Mouse (Mus musculus) urinary bladder, postnatal 14 days (tissue): ENCODE results near the gene Ltf.

Source experiments
- DNase-seq: peaks from one replicate; pipeline ENCODE4 v3.0.0; 2021; ENCODE audit warnings: low spot score

Ltf gene

GRCm38 (mm10) chr9:111039966-111040365 is 20.9 kb downstream of the Ltf start:
- no peak for DNase-seq

GRCm38 (mm10) chr9:111042266-111042665 is 23.2 kb downstream of the Ltf start:
- DNase-seq: no peak

- DNase-seq: no peak
These were observed 27.2 kb downstream of the Ltf start for GRCm38 (mm10) chr9:111046222-111046621.

- no peak for DNase-seq
These were observed 28.2 kb downstream of the Ltf start for GRCm38 (mm10) chr9:111047266-111047665.

GRCm38 (mm10) chr9:111048452-111048851 is 29.4 kb downstream of the Ltf start:
- no peak for DNase-seq

- no peak for DNase-seq
These were observed 35.9 kb downstream of the Ltf start for GRCm38 (mm10) chr9:111054923-111055322.

GRCm38 (mm10) chr9:111055800-111056518 is 36.9 kb downstream of the Ltf start:
- peak; percentile 16 for DNase-seq

GRCm38 (mm10) chr9:111056519-111056797 is 37.4 kb downstream of the Ltf start:
- DNase-seq: no peak

GRCm38 (mm10) chr9:111056798-111057543 is 37.9 kb downstream of the Ltf start, which contains the start of gene Ccrl2:
TSS of gene Ccrl2 (minus strand) at chr9:111057519.
- DNase-seq: peak; percentile 18

GRCm38 (mm10) chr9:111057544-111058370 is 38.7 kb downstream of the Ltf start:
- DNase-seq: no peak

GRCm38 (mm10) chr9:111058943-111059556 is 40.0 kb downstream of the Ltf start:
- DNase-seq: no peak

GRCm38 (mm10) chr9:111062840-111063239 is 43.8 kb downstream of the Ltf start:
- DNase-seq: no peak

- DNase-seq: no peak
These were observed 48.0 kb downstream of the Ltf start for GRCm38 (mm10) chr9:111067052-111067451.

GRCm38 (mm10) chr9:111070546-111070961 is 51.5 kb downstream of the Ltf start:
- peak; percentile 55 for DNase-seq

GRCm38 (mm10) chr9:111072175-111072574 is 53.1 kb downstream of the Ltf start:
- peak; percentile 56 for DNase-seq

GRCm38 (mm10) chr9:111072971-111073370 is 53.9 kb downstream of the Ltf start:
- no peak for DNase-seq

- no peak for DNase-seq
These were observed 58.7 kb downstream of the Ltf start for GRCm38 (mm10) chr9:111077745-111078144.

GRCm38 (mm10) chr9:111080801-111081200 is 61.7 kb downstream of the Ltf start:
- no peak for DNase-seq

- no peak for DNase-seq
These were observed 62.7 kb downstream of the Ltf start for GRCm38 (mm10) chr9:111081765-111082164.

GRCm38 (mm10) chr9:111085329-111085728 is 66.3 kb downstream of the Ltf start:
- no peak for DNase-seq

- no peak for DNase-seq
These were observed 67.1 kb downstream of the Ltf start for GRCm38 (mm10) chr9:111086137-111086536.

GRCm38 (mm10) chr9:111086995-111087606 is 68.0 kb downstream of the Ltf start:
- DNase-seq: no peak
